Mouse (Mus musculus): Measurements from ENCODE around the gene Gm20403. TPM values are rescaled to one million over a fixed set of nuclear protein-coding genes. Genes with fewer than 3 reads are reported as not detected.

Gm20403 gene
- total and polyA plus RNA-seq, 2 experiments from 2014 or later, result not detected

- no peak for DNase-seq (ENCODE audit: low spot score)
- no peaks in the 10 kb centered on the region for H3K9me3 ChIP-seq (ENCODE audit: low read length)
- H3K36me3 ChIP-seq (ENCODE audit: insufficient read depth, low read length), result no peaks in the 10 kb centered on the region
- ATAC-seq (ENCODE audit: low FRiP score), result no peak
- no peak overlapping the region for H3K4me2 ChIP-seq (ENCODE audit: low read depth, low read length, poor library complexity, severe bottlenecking)
- H3K27me3 ChIP-seq (ENCODE audit: insufficient read depth, low read length), result no peaks in the 10 kb centered on the region
- H3K9ac ChIP-seq (replicated peaks; ENCODE audit: low read length, poor library complexity, severe bottlenecking), result no peak overlapping the region
- H3K4me3 ChIP-seq (ENCODE audit: low read depth, low read length), result no peak overlapping the region
- no peak for TF ChIP-seq CTCF (IDR thresholded peaks at IDR 0.05)
- no peak overlapping the region for H3K27ac ChIP-seq (ENCODE audit: low read depth, low read length)
- no peaks in the 10 kb centered on the region; the same call in none of the 2 replicates for H3K4me1 ChIP-seq (ENCODE audit: insufficient read depth, low read length)
- 71% methylated on average over 6 of the region's 6 CpGs for WGBS
Observed at GRCm38 (mm10) chr12:54981962-54982361, 4.4 kb downstream of the Gm20403 start.

- Histone ChIP-seq H3K9me3 (ENCODE audit: low read length) (no peaks in the 10 kb centered on the region), H3K36me3 (ENCODE audit: insufficient read depth, low read length) (no peaks in the 10 kb centered on the region), H3K27me3 (ENCODE audit: insufficient read depth, low read length) (no peaks in the 10 kb centered on the region), H3K4me1 (ENCODE audit: insufficient read depth, low read length) (no peaks in the 10 kb centered on the region; the same call in 1 of the 2 replicates), H3K4me3 (ENCODE audit: low read depth, low read length) (no peak overlapping the region), H3K9ac (replicated peaks; ENCODE audit: low read length, poor library complexity, severe bottlenecking) (no peak overlapping the region), H3K27ac (ENCODE audit: low read depth, low read length) (no peak overlapping the region), H3K4me2 (ENCODE audit: low read depth, low read length, poor library complexity, severe bottlenecking) (no peak overlapping the region)
- no peak for TF ChIP-seq CTCF (IDR thresholded peaks at IDR 0.05)
- WGBS, result 86% methylated on average over 5 of the region's 5 CpGs
- no peak for ATAC-seq (ENCODE audit: low FRiP score)
- no peak for DNase-seq (ENCODE audit: low spot score)
Observed at GRCm38 (mm10) chr12:54980939-54981338, 5.4 kb downstream of the Gm20403 start.

GRCm38 (mm10) chr12:54980532-54980931, 5.8 kb downstream of the Gm20403 start:
- H3K4me2 ChIP-seq (ENCODE audit: low read depth, low read length, poor library complexity, severe bottlenecking), result no peak overlapping the region
- TF ChIP-seq CTCF (IDR thresholded peaks at IDR 0.05), result no peak
- H3K9me3 ChIP-seq (ENCODE audit: low read length), result no peaks in the 10 kb centered on the region
- H3K4me3 ChIP-seq (ENCODE audit: low read depth, low read length), result no peak overlapping the region
- no peak overlapping the region for H3K9ac ChIP-seq (replicated peaks; ENCODE audit: low read length, poor library complexity, severe bottlenecking)
- no peaks in the 10 kb centered on the region; the same call in 1 of the 2 replicates for H3K4me1 ChIP-seq (ENCODE audit: insufficient read depth, low read length)
- H3K27me3 ChIP-seq (ENCODE audit: insufficient read depth, low read length), result no peaks in the 10 kb centered on the region
- H3K36me3 ChIP-seq (ENCODE audit: insufficient read depth, low read length), result no peaks in the 10 kb centered on the region
- no peak overlapping the region for H3K27ac ChIP-seq (ENCODE audit: low read depth, low read length)
- ATAC-seq (ENCODE audit: low FRiP score) (no peak), DNase-seq (ENCODE audit: low spot score) (no peak)
- whole genome bisulfite sequencing, result 81% methylated on average over 6 of the region's 6 CpGs

DNA sequence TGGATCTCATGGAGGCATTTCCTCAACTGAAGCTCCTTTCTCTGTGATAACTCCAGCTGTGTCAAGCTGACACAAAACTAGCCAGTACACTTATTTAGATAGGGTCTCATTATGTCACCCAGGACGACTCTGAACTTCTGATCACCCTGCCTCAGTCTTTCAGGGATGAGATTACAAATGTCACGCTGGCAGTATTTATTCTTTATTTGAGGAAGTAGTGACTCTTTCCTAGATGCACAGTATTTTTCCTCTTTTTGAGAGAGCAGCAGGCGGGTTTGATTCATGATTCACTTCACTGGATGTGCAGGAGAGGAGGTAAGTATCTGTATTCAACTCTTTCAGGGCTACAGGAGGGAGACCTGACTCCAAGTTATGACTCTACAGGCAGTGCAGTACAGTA, 17.3 kb downstream of the Gm20403 start:
- ATAC-seq (ENCODE audit: low FRiP score), result no peak
- H3K9me3 ChIP-seq (ENCODE audit: low read length), result no peaks in the 10 kb centered on the region
- no peak overlapping the region for H3K4me2 ChIP-seq (ENCODE audit: low read depth, low read length, poor library complexity, severe bottlenecking)
- no peaks in the 10 kb centered on the region for H3K36me3 ChIP-seq (ENCODE audit: insufficient read depth, low read length)
- H3K4me3 ChIP-seq (ENCODE audit: low read depth, low read length), result no peak overlapping the region
- no peak overlapping the region for H3K27ac ChIP-seq (ENCODE audit: low read depth, low read length)
- WGBS, result 84% methylated on average over 3 of the region's 3 CpGs
- H3K4me1 ChIP-seq (ENCODE audit: insufficient read depth, low read length), result no peaks in the 10 kb centered on the region
- no peaks in the 10 kb centered on the region for H3K27me3 ChIP-seq (ENCODE audit: insufficient read depth, low read length)
- DNase-seq (ENCODE audit: low spot score), result no peak
- TF ChIP-seq CTCF (IDR thresholded peaks at IDR 0.05), result no peak
- no peak overlapping the region for H3K9ac ChIP-seq (replicated peaks; ENCODE audit: low read length, poor library complexity, severe bottlenecking)

DNA sequence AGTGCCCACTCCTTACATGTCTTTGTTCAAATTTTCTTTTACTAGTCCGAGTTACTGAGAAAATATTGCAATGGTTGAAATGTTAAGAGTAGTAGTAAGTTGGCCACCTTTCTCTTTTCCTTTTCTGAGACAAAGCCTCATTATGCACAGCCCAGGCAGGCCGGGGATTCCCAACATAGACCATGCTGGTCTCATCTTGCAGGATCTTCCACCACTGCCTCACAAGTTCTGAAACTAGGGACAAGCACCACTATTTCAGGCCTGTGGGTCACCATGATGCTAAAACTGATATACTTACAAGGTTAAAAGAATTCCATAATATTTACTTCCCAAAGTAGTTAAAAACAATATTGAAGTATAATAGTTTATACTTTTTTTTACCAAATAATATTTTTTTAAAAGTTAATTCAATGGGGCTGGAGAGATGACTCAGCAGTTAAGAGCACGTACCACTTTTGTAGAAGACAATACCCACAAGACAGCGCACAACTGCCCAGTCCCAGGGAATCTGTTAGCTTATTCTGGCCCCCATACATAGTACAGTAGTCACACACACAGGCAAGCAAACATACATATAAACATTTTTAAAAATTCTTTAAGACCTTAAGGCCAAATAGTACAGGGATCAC, 20.7 kb downstream of the Gm20403 start:
- DNase-seq (ENCODE audit: low spot score) (no peak), ATAC-seq (ENCODE audit: low FRiP score) (no peak)
- TF ChIP-seq CTCF (IDR thresholded peaks at IDR 0.05), result no peak
- Histone ChIP-seq H3K9ac (replicated peaks; ENCODE audit: low read length, poor library complexity, severe bottlenecking) (no peak overlapping the region), H3K4me3 (ENCODE audit: low read depth, low read length) (no peak overlapping the region), H3K27ac (ENCODE audit: low read depth, low read length) (no peak overlapping the region), H3K9me3 (ENCODE audit: low read length) (no peaks in the 10 kb centered on the region), H3K36me3 (ENCODE audit: insufficient read depth, low read length) (no peaks in the 10 kb centered on the region), H3K4me2 (ENCODE audit: low read depth, low read length, poor library complexity, severe bottlenecking) (no peak overlapping the region), H3K27me3 (ENCODE audit: insufficient read depth, low read length) (no peaks in the 10 kb centered on the region), H3K4me1 (ENCODE audit: insufficient read depth, low read length) (no peaks in the 10 kb centered on the region)
- 96% methylated on average over 4 of the region's 4 CpGs for WGBS

DNA sequence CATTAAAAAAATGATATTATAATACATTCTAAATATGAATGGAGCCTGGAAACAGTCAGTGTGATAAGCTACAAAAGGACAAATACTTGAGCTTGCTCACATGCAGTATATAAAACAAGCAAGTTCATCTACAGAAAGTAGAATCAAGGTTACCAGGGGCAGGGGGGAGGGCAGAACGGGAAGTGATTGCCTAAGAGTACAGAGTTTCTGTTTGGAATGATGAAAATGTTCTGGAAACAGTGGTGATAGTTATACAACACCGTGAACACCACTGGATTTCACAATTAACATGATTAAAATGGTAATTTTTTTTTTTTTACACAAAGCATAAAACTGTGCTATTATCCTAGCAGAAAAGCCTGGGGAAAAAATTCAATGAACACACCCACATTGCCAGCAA, 26.8 kb downstream of the Gm20403 start:
- no peak for TF ChIP-seq CTCF (IDR thresholded peaks at IDR 0.05)
- H3K9ac ChIP-seq (replicated peaks; ENCODE audit: low read length, poor library complexity, severe bottlenecking), result no peak overlapping the region
- H3K4me2 ChIP-seq (ENCODE audit: low read depth, low read length, poor library complexity, severe bottlenecking), result no peak overlapping the region
- ATAC-seq (ENCODE audit: low FRiP score), result no peak
- H3K4me3 ChIP-seq (ENCODE audit: low read depth, low read length), result no peak overlapping the region
- DNase-seq (ENCODE audit: low spot score), result no peak
- WGBS, result 73% methylated on average over 2 of the region's 2 CpGs
- no peaks in the 10 kb centered on the region for H3K4me1 ChIP-seq (ENCODE audit: insufficient read depth, low read length)
- no peaks in the 10 kb centered on the region for H3K36me3 ChIP-seq (ENCODE audit: insufficient read depth, low read length)
- no peak overlapping the region for H3K27ac ChIP-seq (ENCODE audit: low read depth, low read length)
- H3K9me3 ChIP-seq (ENCODE audit: low read length), result no peaks in the 10 kb centered on the region
- no peaks in the 10 kb centered on the region for H3K27me3 ChIP-seq (ENCODE audit: insufficient read depth, low read length)
